In the genomic region with DNA sequence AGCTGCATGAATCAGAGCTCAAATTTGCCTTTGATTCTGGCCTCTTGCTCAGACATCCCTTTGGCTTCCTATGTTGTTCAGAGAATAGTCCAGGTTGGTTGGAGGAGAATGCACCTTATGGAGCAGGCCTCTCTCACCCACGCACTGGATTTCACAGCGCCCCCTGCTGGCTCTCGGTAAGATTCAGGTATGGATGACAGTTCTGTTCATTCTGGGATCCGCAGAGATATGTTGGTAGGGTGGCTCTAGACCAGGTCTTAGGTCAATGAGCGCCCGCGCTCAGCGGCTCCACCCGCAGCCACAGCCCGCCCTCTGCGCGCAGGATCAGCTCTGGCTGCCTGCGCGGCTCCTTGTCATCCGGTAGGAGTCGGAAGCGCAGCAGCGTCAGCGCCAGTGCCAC, we compare ENCODE assay signal across 9 mouse cellular contexts. TPM values are rescaled to one million over a fixed set of nuclear protein-coding genes. Genes with fewer than 3 reads are reported as not detected.
DNase-seq lines count a peak whose midpoint lies in the region; ATAC-seq and TF ChIP-seq lines count a peak whose summit lies in the region.
"Had no signal": no experiment of that assay in that cellular context is flagged by ENCODE, and none has a peak within 500 bp of the region (broad histone marks: within the 10 kb centered on the region; RNA-seq: fewer than 3 reads in every experiment).

No protein-coding gene starts in this region.

- peak overlapping the region; percentile 35; the same call in 1 of the 2 replicates for H3K4me2 ChIP-seq in embryonic facial prominence, embryonic 15.5 days (replicated peaks)
- peak overlapping the region; percentile 50 for H3K4me2 ChIP-seq in hindbrain, embryonic 13.5 days
- peak overlapping the region; percentile 28; the same call in 1 of the 2 replicates for H3K4me2 ChIP-seq in midbrain, embryonic 11.5 days

- no peaks in the 10 kb centered on the region for H3K36me3 ChIP-seq in embryonic facial prominence, embryonic 15.5 days
- H3K36me3 ChIP-seq in hindbrain, embryonic 13.5 days: no peaks in the 10 kb centered on the region
- H3K36me3 ChIP-seq in limb, embryonic 10.5 days: no peaks in the 10 kb centered on the region
- H3K36me3 ChIP-seq in midbrain, embryonic 11.5 days (ENCODE audit: control insufficient read depth, insufficient read depth, low read length): no peaks in the 10 kb centered on the region
- no peaks in the 10 kb centered on the region for H3K36me3 ChIP-seq in splenic B cell, adult 2 months (ENCODE audit: control insufficient read depth, insufficient read depth, low read length, poor library complexity, severe bottlenecking)

- no peaks in the 10 kb centered on the region; the same call in none of the 2 replicates for H3K27me3 ChIP-seq in embryonic facial prominence, embryonic 15.5 days
- H3K27me3 ChIP-seq in hindbrain, embryonic 13.5 days: peaks cover 20% of the 10 kb centered on the region; the same call in 1 of the 2 replicates
- H3K27me3 ChIP-seq in limb, embryonic 10.5 days (ENCODE audit: low read depth, poor library complexity, severe bottlenecking): no peaks in the 10 kb centered on the region; the same call in 1 of the 2 replicates
- H3K27me3 ChIP-seq in midbrain, embryonic 11.5 days (ENCODE audit: control insufficient read depth, insufficient read depth, low read length): no peaks in the 10 kb centered on the region
- H3K27me3 ChIP-seq in splenic B cell, adult 2 months (ENCODE audit: control insufficient read depth, insufficient read depth, low read length, poor library complexity, severe bottlenecking): no peaks in the 10 kb centered on the region

- H3K9ac ChIP-seq in embryonic facial prominence, embryonic 15.5 days: no peak overlapping the region
- peak overlapping the region; percentile 60 for H3K9ac ChIP-seq in hindbrain, embryonic 13.5 days
- H3K9ac ChIP-seq in midbrain, embryonic 11.5 days (ENCODE audit: low read length): no peak overlapping the region

- no peaks in the 10 kb centered on the region for H3K4me1 ChIP-seq in bone marrow macrophage, adult 2 months (ENCODE audit: control insufficient read depth, insufficient read depth, low read length)
- H3K4me1 ChIP-seq in embryonic facial prominence, embryonic 15.5 days: no peaks in the 10 kb centered on the region
- 0 out of 2 replicates have a peak, but pooled peaks cover 4% of the 10 kb centered on the region for H3K4me1 ChIP-seq in hindbrain, embryonic 13.5 days (replicated peaks)
- H3K4me1 ChIP-seq in limb, embryonic 10.5 days: no peaks in the 10 kb centered on the region
- H3K4me1 ChIP-seq in midbrain, embryonic 11.5 days (ENCODE audit: control insufficient read depth, insufficient read depth, low read length): no peaks in the 10 kb centered on the region

- no peak for ATAC-seq in embryonic facial prominence, embryonic 15.5 days (ENCODE audit: insufficient number of reproducible peaks, low FRiP score, low TSS enrichment, low read depth)
- no peak for ATAC-seq in hindbrain, embryonic 13.5 days (ENCODE audit: low FRiP score)
- no peak for ATAC-seq in midbrain, embryonic 11.5 days (ENCODE audit: low FRiP score)

- DNase-seq in heart, adult 11 months: peak; percentile 74
- DNase-seq in heart, adult 9 months (ENCODE audit: low spot score in 2 of 2): no peak
- DNase-seq in limb, embryonic 10.5 days (ENCODE audit: low spot score): peak; percentile 72
- peak; percentile 89 for DNase-seq in midbrain, embryonic 11.5 days (ENCODE audit: low spot score, missing footprints)
- peak; percentile 69 for DNase-seq in splenic B cell, adult 2 months (ENCODE audit: low read depth, low spot score)

- no peak for TF ChIP-seq POLR2A in bone marrow macrophage, adult 2 months (IDR thresholded peaks at IDR 0.05; ENCODE audit: borderline replicate concordance, low read depth, low read length)

- no peaks in the 10 kb centered on the region for H3K9me3 ChIP-seq in embryonic facial prominence, embryonic 15.5 days (replicated peaks)
- H3K9me3 ChIP-seq in hindbrain, embryonic 13.5 days: no peaks in the 10 kb centered on the region
- H3K9me3 ChIP-seq in limb, embryonic 10.5 days (replicated peaks): no peaks in the 10 kb centered on the region
- no peaks in the 10 kb centered on the region for H3K9me3 ChIP-seq in midbrain, embryonic 11.5 days (ENCODE audit: control insufficient read depth, low read length)

- no peak overlapping the region for H3K27ac ChIP-seq in bone marrow macrophage, adult 2 months (ENCODE audit: insufficient read depth, low read depth, low read length)
- no peak overlapping the region for H3K27ac ChIP-seq in embryonic facial prominence, embryonic 15.5 days (replicated peaks)
- no peak overlapping the region for H3K27ac ChIP-seq in hindbrain, embryonic 13.5 days
- no peak overlapping the region for H3K27ac ChIP-seq in limb, embryonic 10.5 days
- no peak overlapping the region for H3K27ac ChIP-seq in midbrain, embryonic 11.5 days (ENCODE audit: low read depth, low read length)

- 11% methylated on average over 19 of the region's 19 CpGs for WGBS in embryonic facial prominence, embryonic 15.5 days
- WGBS in hindbrain, embryonic 13.5 days: 15% methylated on average over 19 of the region's 19 CpGs
- 13% methylated on average over 19 of the region's 19 CpGs for WGBS in limb, embryonic 10.5 days
- 9% methylated on average over 19 of the region's 19 CpGs for WGBS in midbrain, embryonic 11.5 days

- no peak overlapping the region for H3K4me3 ChIP-seq in bone marrow macrophage, adult 2 months (ENCODE audit: insufficient read depth, low read length)
- H3K4me3 ChIP-seq in embryonic facial prominence, embryonic 15.5 days (replicated peaks): no peak overlapping the region
- peak overlapping the region; percentile 27 for H3K4me3 ChIP-seq in hindbrain, embryonic 13.5 days
- H3K4me3 ChIP-seq in limb, embryonic 10.5 days: peak overlapping the region; percentile 22; the same call in 1 of the 2 replicates
- H3K4me3 ChIP-seq in midbrain, embryonic 11.5 days (ENCODE audit: low read depth, low read length): no peak overlapping the region

- peak; percentile 88 for TF ChIP-seq CTCF in bone marrow macrophage, adult 2 months (IDR thresholded peaks at IDR 0.05; ENCODE audit: low read depth, low read length)

RNA-seq across cellular contexts. Expression of gene Cyp4f14, which starts 11.9 kb away (rescaled TPM):
- polyA plus RNA-seq in bone marrow macrophage, adult 2 months (2012; ENCODE audit: insufficient read depth, insufficient read length, missing spikeins): not detected in 2 replicates
- not detected in 2 replicates for polyA plus RNA-seq in embryonic facial prominence, embryonic 15.5 days (2015; fragmentation: Nextera tagmentation; extraction: Ambion mirVana)
- polyA plus RNA-seq in hindbrain, embryonic 13.5 days (2015; fragmentation: Nextera tagmentation; extraction: Ambion mirVana): not detected in 2 replicates
- polyA plus RNA-seq in limb, embryonic 10.5 days (2016; fragmentation: Nextera tagmentation; extraction: Ambion mirVana): not detected in 2 replicates
- not detected in 2 replicates for polyA plus RNA-seq in midbrain, embryonic 11.5 days (2014; fragmentation: Nextera tagmentation; extraction: Ambion mirVana)
- polyA plus RNA-seq: liver, embryonic 16.5 days had no signal

RNA-seq across cellular contexts. Expression of gene Zfp870, which starts 13.8 kb away (rescaled TPM):
- 5.0 and 6.8 TPM in 2 replicates for polyA plus RNA-seq in bone marrow macrophage, adult 2 months (2012; ENCODE audit: insufficient read depth, insufficient read length, missing spikeins)
- 5.6 and 6.9 TPM in 2 replicates for polyA plus RNA-seq in embryonic facial prominence, embryonic 15.5 days (2015; fragmentation: Nextera tagmentation; extraction: Ambion mirVana)
- 7.4 and 7.8 TPM in 2 replicates for polyA plus RNA-seq in hindbrain, embryonic 13.5 days (2015; fragmentation: Nextera tagmentation; extraction: Ambion mirVana)
- polyA plus RNA-seq in limb, embryonic 10.5 days (2016; fragmentation: Nextera tagmentation; extraction: Ambion mirVana): 6.5 and 7.6 TPM in 2 replicates
- 9.7 and 11.0 TPM in 2 replicates for polyA plus RNA-seq in midbrain, embryonic 11.5 days (2014; fragmentation: Nextera tagmentation; extraction: Ambion mirVana)

RNA-seq across cellular contexts. Expression of gene Cyp4f13, which starts 42.0 kb away (rescaled TPM):
- polyA plus RNA-seq in bone marrow macrophage, adult 2 months (2012; ENCODE audit: insufficient read depth, insufficient read length, missing spikeins): 49.0 and 53.3 TPM in 2 replicates
- polyA plus RNA-seq in embryonic facial prominence, embryonic 15.5 days (2015; fragmentation: Nextera tagmentation; extraction: Ambion mirVana): 15.9 and 17.7 TPM in 2 replicates
- polyA plus RNA-seq in hindbrain, embryonic 13.5 days (2015; fragmentation: Nextera tagmentation; extraction: Ambion mirVana): 9.5 and 10.9 TPM in 2 replicates
- polyA plus RNA-seq in limb, embryonic 10.5 days (2016; fragmentation: Nextera tagmentation; extraction: Ambion mirVana): 2.3 and 2.6 TPM in 2 replicates
- 2.0 and 2.2 TPM in 2 replicates for polyA plus RNA-seq in midbrain, embryonic 11.5 days (2014; fragmentation: Nextera tagmentation; extraction: Ambion mirVana)

Comparison
In these comparisons a context has a peak if more than half of its experiments do, and no peak if none do; other contexts are left out.
1. DNase-seq: peak in heart, adult 11 months (single experiment), limb, embryonic 10.5 days (single experiment), midbrain, embryonic 11.5 days (single experiment) and splenic B cell, adult 2 months (single experiment); none in heart, adult 9 months (0 of 2).
2. H3K4me3 ChIP-seq: peak in hindbrain, embryonic 13.5 days (single experiment) and limb, embryonic 10.5 days (single experiment); none in bone marrow macrophage, adult 2 months (single experiment), embryonic facial prominence, embryonic 15.5 days (single experiment) and midbrain, embryonic 11.5 days (single experiment).
3. Peak in every context shown above with its lines, with median percentiles within 50 percentile points of each other: H3K4me2 ChIP-seq.